In the genomic region with DNA sequence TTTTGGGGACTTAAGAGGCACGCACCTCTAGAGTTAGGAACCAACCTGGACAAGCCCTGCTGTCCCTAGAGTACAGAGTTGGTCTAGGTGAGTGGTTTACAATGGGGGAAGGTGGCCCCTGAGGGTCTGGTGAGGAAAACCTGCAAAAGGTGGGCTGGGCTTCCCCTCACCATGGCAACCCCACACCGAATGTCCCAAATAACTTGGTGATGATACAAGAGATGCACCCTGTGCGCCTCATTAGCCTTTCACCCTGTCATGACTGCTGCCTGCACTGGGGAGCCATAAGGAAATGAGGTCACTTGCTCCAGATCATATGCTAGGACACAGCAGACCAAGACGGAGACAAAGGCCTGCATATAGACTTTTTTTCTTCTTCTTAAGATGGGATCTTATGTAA, we compare ENCODE assay signal across 23 mouse cellular contexts. TPM values are rescaled to one million over a fixed set of nuclear protein-coding genes. Genes with fewer than 3 reads are reported as not detected.
A peak's percentile ranks its signal among the peaks of the same experiment; 100 is the strongest.
DNase-seq lines count a peak whose midpoint lies in the region; ATAC-seq lines count a peak whose summit lies in the region.
"Had no signal": no experiment of that assay in that cellular context is flagged by ENCODE, and none has a peak within 500 bp of the region (broad histone marks: within the 10 kb centered on the region; RNA-seq: fewer than 3 reads in every experiment).

No protein-coding gene starts in this region.

- H3K36me3 ChIP-seq in erythroblast, embryonic 14.5 days (ENCODE audit: control insufficient read depth), result peaks cover 80% of the 10 kb centered on the region
- H3K36me3 ChIP-seq in liver, embryonic 12.5 days, result peaks cover 68% of the 10 kb centered on the region
- H3K36me3 ChIP-seq: forebrain, embryonic 12.5 days; forebrain, embryonic 15.5 days; heart, embryonic 12.5 days; heart, embryonic 15.5 days had no signal

- intact Hi-C loops in gastrocnemius, postnatal 14 days (cut with DNase I; ENCODE audit: low total_unique reads), result loop anchor here (5.0 kb wide), 1 partner anchor 37 kb away; no protein-coding TSS in a partner anchor

- peaks cover 73% of the 10 kb centered on the region for H3K4me1 ChIP-seq in erythroblast, embryonic 14.5 days (ENCODE audit: control insufficient read depth)
- peaks cover 43% of the 10 kb centered on the region for H3K4me1 ChIP-seq in liver, embryonic 12.5 days
- H3K4me1 ChIP-seq: forebrain, embryonic 15.5 days; heart, embryonic 12.5 days; heart, embryonic 15.5 days had no signal

- H3K4me3 ChIP-seq in erythroblast, embryonic 14.5 days (replicated peaks), result peak overlapping the region; percentile 15
- H3K4me3 ChIP-seq in liver, embryonic 12.5 days, result no peak overlapping the region
- H3K4me3 ChIP-seq: forebrain, embryonic 12.5 days; forebrain, embryonic 15.5 days; heart, embryonic 12.5 days; heart, embryonic 15.5 days had no signal

- peaks cover 18% of the 10 kb centered on the region; the same call in 1 of the 2 replicates for H3K27me3 ChIP-seq in erythroblast, embryonic 14.5 days (ENCODE audit: control insufficient read depth)
- H3K27me3 ChIP-seq in liver, embryonic 12.5 days (replicated peaks), result peaks cover 37% of the 10 kb centered on the region
- H3K27me3 ChIP-seq: forebrain, embryonic 15.5 days had no signal

- 75% methylated on average over 4 of the region's 4 CpGs for WGBS in liver, embryonic 12.5 days (ENCODE audit: insufficient replicate concordance)

- ATAC-seq in erythroblast, adult 5-6 weeks (replicated peaks; ENCODE audit: low FRiP score, poor library complexity, severe bottlenecking), result no peak
- ATAC-seq in liver, embryonic 12.5 days, result no peak
- ATAC-seq: activated CD4-positive, CD25-positive, alpha-beta regulatory T cell, adult 4 months; forebrain, embryonic 15.5 days had no signal

- H3K9me3 ChIP-seq in erythroblast, embryonic 14.5 days (ENCODE audit: control insufficient read depth, low read length), result no peaks in the 10 kb centered on the region; the same call in 1 of the 2 replicates
- no peaks in the 10 kb centered on the region for H3K9me3 ChIP-seq in liver, embryonic 12.5 days (replicated peaks)
- H3K9me3 ChIP-seq: forebrain, embryonic 12.5 days; forebrain, embryonic 15.5 days; heart, embryonic 12.5 days; heart, embryonic 15.5 days had no signal

- H3K9ac ChIP-seq in liver, embryonic 12.5 days, result no peak overlapping the region
- H3K9ac ChIP-seq: forebrain, embryonic 12.5 days; forebrain, embryonic 15.5 days; heart, embryonic 12.5 days; heart, embryonic 15.5 days; hindbrain, embryonic 14.5 days had no signal

- peak overlapping the region; percentile 45 for H3K27ac ChIP-seq in liver, embryonic 12.5 days
- H3K27ac ChIP-seq: forebrain, embryonic 12.5 days; forebrain, embryonic 15.5 days; heart, embryonic 15.5 days; hindbrain, embryonic 14.5 days had no signal

- DNase-seq in liver, result no peak
- peak; percentile 27 to 29 for DNase-seq in spleen, postnatal 10 days (ENCODE audit: low spot score in 2 of 2)
- DNase-seq in spleen, adult 18-20 months, result no peak
- peak; percentile 57 for DNase-seq in retina, postnatal 1 day
- no peak for DNase-seq in gastrocnemius, postnatal 14 days
- DNase-seq: adrenal gland, adult 8-10 months; adrenal gland, postnatal 25 days; cerebellum, adult 18-20 months; cerebellum, adult 9-10 months; cerebellum, postnatal 14 days; gastrocnemius, postnatal 10 days; heart, postnatal 10 days; heart, postnatal 4 days had no signal

- H3K4me2 ChIP-seq in liver, embryonic 12.5 days, result no peak overlapping the region
- H3K4me2 ChIP-seq: forebrain, embryonic 12.5 days; forebrain, embryonic 15.5 days; heart, embryonic 12.5 days; heart, embryonic 15.5 days; hindbrain, embryonic 14.5 days had no signal

RNA-seq across cellular contexts. Expression of a gene that starts 15.6 kb away (rescaled TPM):
- polyA plus RNA-seq in erythroblast, embryonic 14.5 days (2012), result 575 and 672 TPM in 2 replicates
- total RNA-seq in erythroblast, adult 5-6 weeks (2015; ENCODE audit: low replicate concordance), result 4,977 and 5,433 TPM in 2 replicates
- 6,454 and 7,565 TPM in 2 replicates for total RNA-seq in erythroblast, adult 5-6 weeks (2017; ENCODE audit: low replicate concordance)
- 913 and 972 TPM in 2 replicates for polyA plus RNA-seq in liver, embryonic 12.5 days (2016; fragmentation: Nextera tagmentation; extraction: Ambion mirVana)
- 1 to 10 TPM in 1 of 2 experiments, under 1 TPM in 1; 0.59 to 1.5 TPM for total RNA-seq in gastrocnemius, postnatal 14 days (2021)

RNA-seq across cellular contexts. Expression of a gene that starts 30.9 kb away (rescaled TPM):
- 10.3 and 12.3 TPM in 2 replicates for polyA plus RNA-seq in erythroblast, embryonic 14.5 days (2012)
- 19.0 and 22.8 TPM in 2 replicates for total RNA-seq in erythroblast, adult 5-6 weeks (2015; ENCODE audit: low replicate concordance)
- total RNA-seq in erythroblast, adult 5-6 weeks (2017; ENCODE audit: low replicate concordance), result 119 and 258 TPM in 2 replicates
- polyA plus RNA-seq in liver, embryonic 12.5 days (2016; fragmentation: Nextera tagmentation; extraction: Ambion mirVana), result 97.2 and 98.8 TPM in 2 replicates
- 10 to 100 TPM; 38.2 to 45.5 TPM for total RNA-seq in gastrocnemius, postnatal 14 days (2021)

RNA-seq across cellular contexts. Expression of a gene that starts 42.8 kb away (rescaled TPM):
- polyA plus RNA-seq in erythroblast, embryonic 14.5 days (2012), result 1.8 and 2.1 TPM in 2 replicates
- 3.1 TPM in 1 of 2 replicates, not detected in the other for total RNA-seq in erythroblast, adult 5-6 weeks (2015; ENCODE audit: low replicate concordance)
- total RNA-seq in erythroblast, adult 5-6 weeks (2017; ENCODE audit: low replicate concordance), result 2.7 and 7.5 TPM in 2 replicates
- 1.9 and 2.1 TPM in 2 replicates for polyA plus RNA-seq in liver, embryonic 12.5 days (2016; fragmentation: Nextera tagmentation; extraction: Ambion mirVana)
- total RNA-seq in gastrocnemius, postnatal 14 days (2021), result under 1 TPM; 0.66 to 0.90 TPM
- total RNA-seq: gastrocnemius, adult 18-20 months had no signal

RNA-seq across cellular contexts. Expression of a gene that starts 54.0 kb away (rescaled TPM):
- polyA plus RNA-seq in erythroblast, embryonic 14.5 days (2012), result 4.5 and 6.0 TPM in 2 replicates
- 6.3 and 10.4 TPM in 2 replicates for total RNA-seq in erythroblast, adult 5-6 weeks (2015; ENCODE audit: low replicate concordance)
- total RNA-seq in erythroblast, adult 5-6 weeks (2017; ENCODE audit: low replicate concordance), result 5.7 and 9.3 TPM in 2 replicates
- polyA plus RNA-seq in liver, embryonic 12.5 days (2016; fragmentation: Nextera tagmentation; extraction: Ambion mirVana), result 7.3 and 7.5 TPM in 2 replicates
- 10 to 100 TPM; 15.9 to 17.5 TPM for total RNA-seq in gastrocnemius, postnatal 14 days (2021)

RNA-seq across cellular contexts. Expression of a gene that starts 57.3 kb away (rescaled TPM):
- polyA plus RNA-seq in erythroblast, embryonic 14.5 days (2012), result 579 and 725 TPM in 2 replicates
- 461 and 462 TPM in 2 replicates for total RNA-seq in erythroblast, adult 5-6 weeks (2015; ENCODE audit: low replicate concordance)
- 236 and 290 TPM in 2 replicates for total RNA-seq in erythroblast, adult 5-6 weeks (2017; ENCODE audit: low replicate concordance)
- polyA plus RNA-seq in liver, embryonic 12.5 days (2016; fragmentation: Nextera tagmentation; extraction: Ambion mirVana), result 365 and 367 TPM in 2 replicates
- 10 to 100 TPM; 46.6 to 48.9 TPM for total RNA-seq in gastrocnemius, postnatal 14 days (2021)

Comparison
In these comparisons a context has a peak if more than half of its experiments do, and no peak if none do; other contexts are left out.
1. DNase-seq: peak in spleen, postnatal 10 days (2 of 2) and retina, postnatal 1 day (single experiment); none in liver (single experiment), spleen, adult 18-20 months (0 of 2) and gastrocnemius, postnatal 14 days (single experiment).
2. RNA of a gene that starts 15.6 kb away (total RNA-seq): 4,977 to 7,565 TPM in erythroblast, adult 5-6 weeks; 0.59 to 1.5 TPM in gastrocnemius, postnatal 14 days; every median in the first group is over 1,000 times any median in the second.